Mouse (Mus musculus): ENCODE measurements around the gene Stx5a.
A peak's percentile ranks its signal among the peaks of the same experiment; 100 is the strongest.

The Stx5a gene

DNA sequence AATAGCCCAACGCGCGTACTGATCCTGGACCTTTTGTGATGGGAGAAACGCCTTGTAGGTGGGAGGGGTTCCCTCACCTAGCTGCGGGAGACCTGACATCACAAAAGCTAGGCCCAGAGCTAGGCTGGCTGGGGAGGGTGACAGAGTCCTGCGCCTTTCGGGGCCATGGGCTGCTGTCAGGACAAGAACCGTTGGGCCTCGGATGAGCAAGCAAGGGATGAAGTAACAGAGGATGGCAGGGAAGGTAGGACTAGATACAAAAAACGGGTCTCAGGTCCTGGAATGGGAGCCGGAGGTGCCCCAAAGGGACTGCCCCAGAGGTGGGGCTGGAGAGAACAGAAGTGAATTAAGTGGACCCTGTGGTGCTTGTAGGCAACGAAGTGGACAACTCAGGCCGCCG is 610 bp upstream of the Stx5a start, which contains the start of gene 1700092M07Rik:
1700092M07Rik (plus strand) TSS at position 116 of the 400 bp plus-strand sequence.
- DNase-seq (ENCODE audit: low spot score in 2 of 2) = no peak

DNA sequence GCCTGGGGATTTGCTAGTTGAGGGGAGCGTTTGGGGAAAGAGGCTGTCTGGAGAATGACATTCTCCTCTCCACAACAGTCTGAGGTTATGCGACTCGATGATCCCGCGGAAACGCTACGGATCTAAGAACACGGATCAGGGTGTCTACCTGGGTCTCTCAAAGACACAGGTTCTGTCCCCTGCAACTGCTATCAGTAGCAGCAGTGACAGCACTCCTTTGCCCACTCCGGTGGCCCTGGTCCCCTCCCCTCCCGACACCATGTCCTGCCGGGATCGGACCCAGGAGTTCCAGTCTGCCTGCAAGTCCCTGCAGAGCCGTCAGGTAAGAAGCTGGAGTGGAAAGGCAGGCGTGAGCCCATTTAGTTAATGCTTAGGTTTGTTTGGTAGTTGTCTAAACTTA is 963 bp downstream of the Stx5a start:
- no peak for DNase-seq (ENCODE audit: low spot score in 2 of 2)

GRCm38 (mm10) chr19:8745382-8745781 is 4.2 kb downstream of the Stx5a start:
- DNase-seq (ENCODE audit: low spot score in 2 of 2) = no peak

DNA sequence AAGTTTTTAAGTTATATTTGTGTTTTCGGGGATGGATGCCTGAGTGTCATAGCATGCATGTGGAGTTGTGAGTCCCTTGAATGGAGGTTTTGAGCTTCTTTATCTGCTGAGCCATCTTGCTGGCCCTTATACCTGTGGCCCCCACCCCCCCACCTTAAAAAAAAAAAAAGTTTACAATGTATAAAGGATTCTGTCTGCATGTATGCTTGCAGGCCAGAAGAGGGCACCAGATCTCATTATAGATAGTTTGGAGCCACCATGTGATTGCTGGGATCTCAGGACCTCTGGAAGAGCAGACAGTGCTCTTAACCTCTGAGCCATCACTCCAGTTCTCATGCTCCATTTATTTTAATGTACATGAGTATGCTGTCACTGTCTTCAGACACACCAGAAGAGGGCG is 6.2 kb downstream of the Stx5a start:
- no peak for DNase-seq (ENCODE audit: low spot score in 2 of 2)

DNA sequence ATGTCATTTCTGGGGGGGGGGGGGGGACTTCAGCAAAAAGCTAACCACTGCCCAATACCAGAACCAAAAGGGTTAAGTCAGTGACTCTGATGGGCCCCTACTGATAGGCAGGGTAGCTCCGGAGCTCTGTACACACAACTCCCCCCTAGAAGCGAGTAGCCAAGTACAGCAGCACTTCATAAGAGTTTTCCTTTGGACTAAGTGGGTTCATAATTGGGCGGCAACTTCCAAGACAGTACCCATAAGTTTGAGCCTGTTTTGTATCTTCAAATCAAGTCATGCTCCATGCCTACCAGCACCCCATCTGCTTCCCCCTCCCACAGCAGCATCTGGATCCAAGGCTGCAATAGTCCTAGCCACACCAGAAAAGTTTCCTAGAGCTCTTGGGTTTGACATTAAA is 14.4 kb downstream of the Stx5a start:
- DNase-seq (ENCODE audit: low spot score in 2 of 2) = no peak

GRCm38 (mm10) chr19:8756635-8757387 is 15.6 kb downstream of the Stx5a start, which contains the start of gene Nxf1:
Gene Nxf1, plus strand, starts transcription at chr19:8757073.
- peak; percentile 89 to 94 for DNase-seq (ENCODE audit: low spot score in 2 of 2)

DNA sequence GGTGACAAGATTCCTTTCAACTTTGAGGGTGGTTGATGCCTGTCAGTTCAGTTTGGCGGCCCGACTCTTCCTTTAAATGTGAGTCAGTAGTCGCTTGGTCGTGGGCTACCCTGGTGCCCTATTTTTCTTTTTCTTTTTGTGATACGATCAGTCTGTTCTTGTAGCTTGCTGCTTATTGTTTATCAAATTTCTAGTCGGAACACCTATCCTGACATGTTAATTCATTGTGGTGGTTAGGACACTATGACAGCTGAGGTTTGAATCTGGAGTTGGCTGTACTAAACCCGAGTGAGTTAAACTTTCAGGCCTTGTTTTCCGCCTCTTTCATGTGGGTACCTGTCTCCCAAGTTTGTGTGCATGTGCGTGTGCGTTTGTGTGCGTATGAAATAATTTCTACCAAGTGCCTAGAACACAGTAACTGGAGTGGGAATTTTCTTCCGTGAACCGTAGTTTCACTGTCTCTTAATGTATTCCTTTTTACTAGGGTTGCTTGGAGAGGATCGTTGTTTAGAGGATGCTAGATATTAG is 16.3 kb downstream of the Stx5a start:
- no peak for DNase-seq (ENCODE audit: low spot score in 2 of 2)

DNA sequence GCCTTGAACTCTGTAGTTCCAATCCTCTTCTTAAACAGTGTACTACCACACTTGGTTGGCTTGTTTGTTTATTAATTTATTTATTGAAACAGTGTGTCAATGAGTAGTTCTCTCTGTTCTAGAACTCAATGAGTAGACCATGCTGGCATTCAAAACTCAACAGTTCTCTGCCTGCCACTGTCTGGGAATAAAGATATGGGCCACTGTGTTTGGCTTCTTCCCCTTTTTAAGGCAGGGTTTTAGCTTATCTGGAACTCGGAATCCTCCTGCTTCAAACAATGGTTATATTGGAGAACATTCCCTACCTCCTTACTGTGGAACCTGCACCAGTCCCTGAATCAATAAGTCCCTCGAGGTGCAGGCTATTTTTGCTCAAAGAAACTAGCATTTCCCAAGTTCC is 17.7 kb downstream of the Stx5a start:
- no peak for DNase-seq (ENCODE audit: low spot score in 2 of 2)

DNA sequence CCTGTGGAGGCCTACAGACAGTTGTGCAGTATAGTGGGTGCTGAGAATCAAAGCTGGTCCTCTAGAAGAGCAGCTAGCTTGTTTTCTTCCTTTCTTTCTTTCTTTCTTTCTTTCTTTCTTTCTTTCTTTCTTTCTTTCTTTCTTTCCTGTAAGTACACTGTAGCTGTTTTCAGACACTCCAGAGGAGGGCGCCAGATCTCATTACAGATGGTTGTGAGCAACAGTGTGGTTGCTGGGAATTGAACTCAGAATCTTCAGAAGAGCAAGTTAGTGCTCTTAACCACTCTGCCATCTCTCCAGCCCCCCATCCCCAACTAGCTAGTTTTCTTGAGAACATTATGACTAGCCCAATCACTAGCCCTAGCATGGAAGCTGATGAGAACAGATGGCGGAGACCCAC is 19.5 kb downstream of the Stx5a start:
- no peak for DNase-seq (ENCODE audit: low spot score in 2 of 2)

DNA sequence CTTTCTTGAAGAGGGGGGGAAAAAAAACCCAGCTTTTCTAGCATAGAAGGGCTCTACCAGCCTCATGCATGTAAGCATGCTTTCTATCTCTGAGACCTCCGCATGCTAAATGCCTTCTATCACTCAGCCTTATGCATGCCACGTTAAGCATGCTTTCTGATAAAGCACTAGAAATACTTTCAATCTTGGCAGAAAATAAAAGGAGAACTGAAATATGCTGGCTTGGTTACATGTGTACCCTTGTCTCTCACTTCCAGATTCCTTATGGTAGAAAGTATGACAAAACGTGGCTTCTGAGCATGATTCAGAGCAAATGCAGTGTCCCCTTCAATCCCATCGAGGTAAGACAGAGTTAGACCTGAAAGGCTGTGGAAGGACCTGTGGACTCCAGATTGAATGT is 22.1 kb downstream of the Stx5a start:
- no peak for DNase-seq (ENCODE audit: low spot score in 2 of 2)

GRCm38 (mm10) chr19:8765562-8765961 is 24.3 kb downstream of the Stx5a start:
- DNase-seq (ENCODE audit: low spot score in 2 of 2) = no peak

DNA sequence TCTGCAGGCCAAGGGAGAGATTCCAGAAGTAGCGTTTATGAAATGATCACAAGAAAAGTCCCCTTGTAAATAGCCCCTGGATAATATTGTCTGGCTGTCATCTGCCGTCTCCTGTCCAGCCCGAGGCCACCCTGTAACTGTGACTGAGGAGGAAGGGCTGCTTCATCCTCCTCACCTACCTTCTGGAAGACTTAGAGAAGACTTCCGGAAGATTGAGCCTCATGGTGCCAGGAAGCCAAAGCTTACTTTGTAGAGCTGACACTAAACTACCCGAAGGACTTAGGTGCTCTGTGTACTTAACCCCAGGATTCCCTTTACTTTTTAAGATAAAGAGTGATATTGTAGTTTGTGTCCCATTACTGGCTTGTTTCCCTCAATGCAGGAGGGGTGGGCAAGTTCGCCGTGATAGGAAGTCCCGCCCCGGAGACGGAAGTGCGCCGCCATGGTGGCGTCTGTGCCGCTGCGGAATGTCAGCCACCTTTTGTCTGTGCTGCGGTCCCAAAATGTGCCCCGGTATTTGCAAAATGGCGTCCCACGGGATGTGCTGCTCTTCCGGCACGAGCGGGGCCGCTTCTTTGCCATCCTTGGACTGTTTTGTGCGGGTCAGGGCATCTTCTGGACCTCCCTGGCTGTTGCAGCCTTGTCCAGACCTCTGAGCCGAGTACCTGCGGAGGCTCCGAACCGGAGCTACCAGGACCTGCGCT is 29.5 kb downstream of the Stx5a start, which contains the start of gene Tmem223:
Tmem223 (plus strand) TSS at position 430 of the 704 bp plus-strand sequence.
- peak; percentile 60 to 76 for DNase-seq (ENCODE audit: low spot score in 2 of 2)

DNA sequence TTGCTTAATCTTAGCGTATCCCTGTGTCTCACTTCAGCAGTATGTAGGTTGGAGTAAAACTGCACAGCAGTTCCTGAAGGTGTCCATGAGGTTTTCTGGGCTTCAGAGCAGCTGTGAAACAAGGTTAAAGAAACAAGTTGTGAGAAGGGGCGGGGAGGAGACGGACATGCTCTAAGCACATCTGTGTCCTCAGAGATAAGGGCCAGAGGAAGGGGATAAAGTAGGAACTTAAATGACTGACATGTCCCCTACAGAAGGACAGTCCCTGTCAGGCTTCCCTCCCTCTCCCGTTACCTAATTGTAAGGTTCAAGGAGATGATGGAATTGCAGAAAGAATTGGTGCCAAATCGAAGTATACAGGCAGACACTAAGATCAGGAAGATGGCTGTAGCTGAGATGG is 31.8 kb downstream of the Stx5a start:
- no peak for DNase-seq (ENCODE audit: low spot score in 2 of 2)

- no peak for DNase-seq (ENCODE audit: low spot score in 2 of 2)
Observed at GRCm38 (mm10) chr19:8773409-8773808, 32.2 kb downstream of the Stx5a start.

DNA sequence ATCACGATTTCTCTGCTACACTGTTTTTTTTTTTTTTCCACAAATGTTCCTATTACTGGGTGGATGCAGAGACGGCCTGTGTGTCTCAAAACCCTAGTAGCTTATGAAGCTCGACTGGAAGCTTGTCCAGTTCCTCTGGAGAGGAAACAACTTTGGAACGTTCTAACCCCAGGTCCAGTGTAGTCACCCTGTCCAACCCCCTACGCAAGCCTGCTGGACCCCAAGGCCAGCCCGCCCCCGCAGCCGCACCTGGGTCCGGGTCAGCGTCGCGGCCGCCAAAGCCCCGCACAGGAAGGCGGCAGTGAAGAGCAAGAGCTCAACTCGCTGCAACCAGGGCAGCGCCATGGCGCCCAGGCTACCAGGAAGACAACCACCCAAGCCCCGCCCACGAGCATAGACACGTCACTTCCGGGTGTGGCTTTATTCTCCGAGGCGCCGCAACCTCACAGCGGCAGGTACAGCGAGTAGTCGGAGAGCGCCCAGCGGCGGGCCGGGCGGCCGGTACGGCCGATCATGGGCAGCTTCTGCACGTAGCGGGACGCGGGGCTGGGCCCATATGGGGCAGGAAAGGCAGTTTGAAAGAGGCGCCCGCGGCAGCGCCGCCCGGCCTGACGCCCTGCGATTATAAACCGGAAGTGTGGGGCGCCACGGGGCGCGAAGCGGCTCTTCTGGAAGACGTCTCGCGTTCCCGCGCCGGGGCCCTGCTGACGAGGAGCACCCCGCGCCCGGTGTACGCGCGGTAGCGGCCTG is 33.0 kb downstream of the Stx5a start, which contains the start of gene Tmem179b:
Tmem179b (minus strand) TSS at position 382 of the 750 bp plus-strand sequence.
- DNase-seq (ENCODE audit: low spot score in 2 of 2) = peak; percentile 95 to 98

- peak in 1 of 2 experiments; percentile 26 for DNase-seq (ENCODE audit: low spot score in 2 of 2)
Observed at GRCm38 (mm10) chr19:8774951-8775421, 33.8 kb downstream of the Stx5a start.

DNA sequence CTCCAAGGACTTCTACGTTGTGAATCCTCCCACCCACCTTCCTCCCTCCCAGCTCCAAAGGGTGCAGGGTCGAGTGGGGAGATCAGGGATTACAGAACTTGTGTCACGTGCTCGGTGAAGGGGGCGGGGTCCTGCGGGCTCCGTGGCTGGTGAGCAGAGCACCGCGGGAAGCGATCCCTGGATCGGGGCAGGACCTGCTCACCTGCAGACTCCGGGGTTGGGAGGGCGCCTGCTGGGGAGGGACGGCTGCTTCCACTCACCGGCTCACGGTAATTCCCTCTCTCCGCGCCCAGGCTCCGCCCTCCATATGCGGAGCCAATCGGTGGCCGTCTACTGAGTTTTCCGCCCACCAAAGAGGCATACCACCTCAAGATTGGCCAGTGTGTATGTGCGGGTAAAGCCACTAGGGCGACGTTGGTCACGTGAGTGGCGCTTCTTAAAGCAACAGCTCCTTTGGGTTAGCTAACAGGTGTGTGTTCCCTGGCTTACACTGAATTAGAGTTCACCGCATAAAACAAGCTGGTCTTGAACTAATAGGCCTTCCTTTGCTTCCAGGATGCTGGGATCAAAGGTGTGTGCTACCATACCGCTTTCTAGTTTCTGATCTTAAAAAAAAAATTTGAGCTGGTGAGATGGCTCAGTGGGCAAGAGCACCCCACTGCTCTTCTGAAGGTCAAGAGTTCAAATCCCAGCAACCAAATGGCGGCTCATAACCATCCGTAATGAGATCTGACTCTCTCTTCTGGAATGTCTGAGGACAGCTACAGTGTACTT is 45.0 kb downstream of the Stx5a start, which contains the start of gene Taf6l:
Taf6l (minus strand) TSS at position 410 of the 774 bp plus-strand sequence.
- DNase-seq (ENCODE audit: low spot score in 2 of 2) = peak; percentile 81 to 85

GRCm38 (mm10) chr19:8788521-8788920 is 47.3 kb downstream of the Stx5a start:
- DNase-seq (ENCODE audit: low spot score in 2 of 2) = no peak

DNA sequence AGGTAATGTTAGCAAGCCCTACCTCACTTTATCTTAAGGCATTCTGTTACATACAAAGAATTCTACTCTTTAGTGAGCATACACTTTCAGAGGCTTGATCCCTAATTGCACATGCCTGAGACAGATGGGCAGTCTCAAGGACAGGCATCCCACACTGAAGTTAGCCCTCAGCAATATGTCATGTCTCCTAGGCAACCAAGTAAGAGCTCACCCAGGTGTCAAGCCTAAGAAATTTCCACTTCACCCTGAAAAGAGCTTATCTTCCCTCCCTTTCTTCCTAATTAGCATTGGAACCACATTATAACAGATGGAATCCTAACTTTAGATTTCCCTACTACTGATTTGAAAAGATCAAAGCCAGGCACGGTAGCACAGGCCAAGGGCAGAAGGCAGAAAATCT is 48.0 kb downstream of the Stx5a start:
- no peak for DNase-seq (ENCODE audit: low spot score in 2 of 2)

GRCm38 (mm10) chr19:8790171-8790570 is 49.0 kb downstream of the Stx5a start:
- DNase-seq (ENCODE audit: low spot score in 2 of 2) = no peak

All from spleen, postnatal 14 days (tissue).